Mouse (Mus musculus): Measurements from ENCODE around the gene Gm49361. TPM values are rescaled to one million over a fixed set of nuclear protein-coding genes. Genes with fewer than 3 reads are reported as not detected.
"Not testable (repeated sequence)": the region's sequence is repeated elsewhere in the genome, so short reads cannot be mapped to it uniquely, and the experiment has no call there.

Gm49361 gene
- polyA plus RNA-seq, 1 experiment, result not detected

GRCm38 (mm10) chr14:57691316-57691715 lies 54.6 kb downstream of the Gm49361 start:
- no peaks in the 10 kb centered on the region for H3K27me3 ChIP-seq (ENCODE audit: control insufficient read depth, insufficient read depth, insufficient read length)
- H3ac ChIP-seq (ENCODE audit: control insufficient read depth, insufficient read length), result no peak overlapping the region
- H3K36me3 ChIP-seq (ENCODE audit: control insufficient read depth, insufficient read depth), result peaks cover 29% of the 10 kb centered on the region
- no peak overlapping the region for H3K4me2 ChIP-seq (ENCODE audit: low read depth)
- H3K4me3 ChIP-seq, result no peak overlapping the region
- no peaks in the 10 kb centered on the region for H3K79me2 ChIP-seq (ENCODE audit: control insufficient read depth, insufficient read depth)
- TF ChIP-seq MAX (IDR thresholded peaks at IDR 0.05; ENCODE audit: low read depth) (no peak), E2F4 (IDR thresholded peaks at IDR 0.05; ENCODE audit: insufficient read depth) (no peak), CEBPB (IDR thresholded peaks at IDR 0.05; ENCODE audit: insufficient read depth, poor library complexity, severe bottlenecking) (no peak), TCF3 (IDR thresholded peaks at IDR 0.05; ENCODE audit: insufficient read length, low read depth) (no peak), TCF12 (IDR thresholded peaks at IDR 0.05; ENCODE audit: insufficient read depth, poor library complexity, severe bottlenecking) (no peak), SRF (IDR thresholded peaks at IDR 0.05; ENCODE audit: control insufficient read depth, insufficient read length, low read depth) (no peak), POLR2AphosphoS2 (IDR thresholded peaks at IDR 0.05; ENCODE audit: insufficient read length, low read depth) (no peak), POLR2A (IDR thresholded peaks at IDR 0.05; ENCODE audit: insufficient read length, low read depth) (no peak), MYOD1 (IDR thresholded peaks at IDR 0.05; ENCODE audit: control insufficient read depth in 1 of 3, insufficient read length in 2 of 3, low read depth in 2 of 3) (no peak)

GRCm38 (mm10) chr14:57690681-57691080 lies 55.2 kb downstream of the Gm49361 start:
- H3K79me2 ChIP-seq (ENCODE audit: control insufficient read depth, insufficient read depth), result no peaks in the 10 kb centered on the region
- no peak for TF ChIP-seq E2F4 (IDR thresholded peaks at IDR 0.05; ENCODE audit: insufficient read depth)
- no peak for TF ChIP-seq MYOD1 (IDR thresholded peaks at IDR 0.05; ENCODE audit: control insufficient read depth in 1 of 3, insufficient read length in 2 of 3, low read depth in 2 of 3)
- TF ChIP-seq POLR2AphosphoS2 (IDR thresholded peaks at IDR 0.05; ENCODE audit: insufficient read length, low read depth), result no peak
- no peak for TF ChIP-seq TCF3 (IDR thresholded peaks at IDR 0.05; ENCODE audit: insufficient read length, low read depth)
- TF ChIP-seq POLR2A (IDR thresholded peaks at IDR 0.05; ENCODE audit: insufficient read length, low read depth), result no peak
- H3K4me2 ChIP-seq (ENCODE audit: low read depth), result no peak overlapping the region
- H3ac ChIP-seq (ENCODE audit: control insufficient read depth, insufficient read length), result no peak overlapping the region
- no peak overlapping the region for H3K4me3 ChIP-seq
- H3K36me3 ChIP-seq (ENCODE audit: control insufficient read depth, insufficient read depth), result peaks cover 28% of the 10 kb centered on the region
- no peaks in the 10 kb centered on the region for H3K27me3 ChIP-seq (ENCODE audit: control insufficient read depth, insufficient read depth, insufficient read length)

- H3ac ChIP-seq (ENCODE audit: control insufficient read depth, insufficient read length); H3K27me3 ChIP-seq (ENCODE audit: control insufficient read depth, insufficient read depth, insufficient read length); H3K79me2 ChIP-seq (ENCODE audit: control insufficient read depth, insufficient read depth); H3K4me3 ChIP-seq; H3K4me2 ChIP-seq (ENCODE audit: low read depth): not testable (repeated sequence)
- H3K36me3 ChIP-seq (ENCODE audit: control insufficient read depth, insufficient read depth), result peaks cover 25% of the 10 kb centered on the region
Observed at GRCm38 (mm10) chr14:57688066-57688465, 57.8 kb downstream of the Gm49361 start.

GRCm38 (mm10) chr14:57687441-57687840 lies 58.5 kb downstream of the Gm49361 start:
- no peak overlapping the region for H3ac ChIP-seq (ENCODE audit: control insufficient read depth, insufficient read length)
- TF ChIP-seq E2F4 (IDR thresholded peaks at IDR 0.05; ENCODE audit: insufficient read depth), result no peak
- no peak for TF ChIP-seq TCF3 (IDR thresholded peaks at IDR 0.05; ENCODE audit: insufficient read length, low read depth)
- no peak for TF ChIP-seq SRF (IDR thresholded peaks at IDR 0.05; ENCODE audit: control insufficient read depth, insufficient read length, low read depth)
- no peak for TF ChIP-seq POLR2AphosphoS2 (IDR thresholded peaks at IDR 0.05; ENCODE audit: insufficient read length, low read depth)
- no peak for TF ChIP-seq TCF12 (IDR thresholded peaks at IDR 0.05; ENCODE audit: insufficient read depth, poor library complexity, severe bottlenecking)
- TF ChIP-seq MYOD1 (IDR thresholded peaks at IDR 0.05; ENCODE audit: control insufficient read depth in 1 of 3, insufficient read length in 2 of 3, low read depth in 2 of 3), result no peak
- TF ChIP-seq USF1 (IDR thresholded peaks at IDR 0.05; ENCODE audit: low read depth), result no peak
- no peak for TF ChIP-seq MAX (IDR thresholded peaks at IDR 0.05; ENCODE audit: low read depth)
- no peak for TF ChIP-seq REST (IDR thresholded peaks at IDR 0.05; ENCODE audit: insufficient read depth, insufficient read length)
- TF ChIP-seq POLR2A (IDR thresholded peaks at IDR 0.05; ENCODE audit: insufficient read length, low read depth), result no peak
- no peak for TF ChIP-seq MYOG (IDR thresholded peaks at IDR 0.05; ENCODE audit: control insufficient read depth in 1 of 3, insufficient read depth in 1 of 3, insufficient read length in 2 of 3, low read depth in 2 of 3)
- no peak for TF ChIP-seq CEBPB (IDR thresholded peaks at IDR 0.05; ENCODE audit: insufficient read depth, poor library complexity, severe bottlenecking)

GRCm38 (mm10) chr14:57686647-57687046 lies 59.3 kb downstream of the Gm49361 start:
- Histone ChIP-seq H3K79me2 (ENCODE audit: control insufficient read depth, insufficient read depth) (no peaks in the 10 kb centered on the region), H3K4me2 (ENCODE audit: low read depth) (no peak overlapping the region), H3K4me3 (no peak overlapping the region), H3ac (ENCODE audit: control insufficient read depth, insufficient read length) (no peak overlapping the region), H3K27me3 (ENCODE audit: control insufficient read depth, insufficient read depth, insufficient read length) (no peaks in the 10 kb centered on the region), H3K36me3 (ENCODE audit: control insufficient read depth, insufficient read depth) (peaks cover 16% of the 10 kb centered on the region)
- TF ChIP-seq TCF3 (IDR thresholded peaks at IDR 0.05; ENCODE audit: insufficient read length, low read depth) (no peak), POLR2AphosphoS2 (IDR thresholded peaks at IDR 0.05; ENCODE audit: insufficient read length, low read depth) (peak; percentile 4)

More at GRCm38 (mm10) chr14:57687441-57687840, 58.5 kb downstream of the Gm49361 start:
- Histone ChIP-seq H3K4me2 (ENCODE audit: low read depth) (no peak overlapping the region), H3K4me3 (no peak overlapping the region), H3K27me3 (ENCODE audit: control insufficient read depth, insufficient read depth, insufficient read length) (no peaks in the 10 kb centered on the region), H3K36me3 (ENCODE audit: control insufficient read depth, insufficient read depth) (peaks cover 21% of the 10 kb centered on the region), H3K79me2 (ENCODE audit: control insufficient read depth, insufficient read depth) (no peaks in the 10 kb centered on the region)

GRCm38 (mm10) chr14:57684579-57684978 lies 61.3 kb downstream of the Gm49361 start:
- TF ChIP-seq USF1 (IDR thresholded peaks at IDR 0.05; ENCODE audit: low read depth) (no peak), POLR2AphosphoS2 (IDR thresholded peaks at IDR 0.05; ENCODE audit: insufficient read length, low read depth) (no peak), MYOG (IDR thresholded peaks at IDR 0.05; ENCODE audit: control insufficient read depth in 1 of 3, insufficient read depth in 1 of 3, insufficient read length in 2 of 3, low read depth in 2 of 3) (no peak), SRF (IDR thresholded peaks at IDR 0.05; ENCODE audit: control insufficient read depth, insufficient read length, low read depth) (no peak), TCF3 (IDR thresholded peaks at IDR 0.05; ENCODE audit: insufficient read length, low read depth) (no peak), REST (IDR thresholded peaks at IDR 0.05; ENCODE audit: insufficient read depth, insufficient read length) (no peak), POLR2A (IDR thresholded peaks at IDR 0.05; ENCODE audit: insufficient read length, low read depth) (no peak), TCF12 (IDR thresholded peaks at IDR 0.05; ENCODE audit: insufficient read depth, poor library complexity, severe bottlenecking) (no peak), MYOD1 (IDR thresholded peaks at IDR 0.05; ENCODE audit: control insufficient read depth in 1 of 3, insufficient read length in 2 of 3, low read depth in 2 of 3) (no peak), E2F4 (IDR thresholded peaks at IDR 0.05; ENCODE audit: insufficient read depth) (no peak)
- Histone ChIP-seq H3K4me2 (ENCODE audit: low read depth) (no peak overlapping the region), H3K4me3 (no peak overlapping the region), H3ac (ENCODE audit: control insufficient read depth, insufficient read length) (no peak overlapping the region), H3K79me2 (ENCODE audit: control insufficient read depth, insufficient read depth) (no peaks in the 10 kb centered on the region), H3K36me3 (ENCODE audit: control insufficient read depth, insufficient read depth) (peaks cover 5% of the 10 kb centered on the region), H3K27me3 (ENCODE audit: control insufficient read depth, insufficient read depth, insufficient read length) (no peaks in the 10 kb centered on the region)
